Mouse (Mus musculus): ENCODE data around the gene Rnf126.

GRCm38 (mm10) chr10:79783920-79784800, 17.4 kb upstream of the Rnf126 start:
- TF ChIP-seq CTCF (IDR thresholded peaks at IDR 0.05) (peak; percentile 64), EP300 (IDR thresholded peaks at IDR 0.05) (no peak)

Measured in lung, postnatal 0 days (tissue).